Mouse (Mus musculus): ENCODE measurements around the gene Cinp.

GRCm38 (mm10) chr12:110935983-110936620, 47.2 kb upstream of the Cinp start:
- TF ChIP-seq CTCF (IDR thresholded peaks at IDR 0.05; ENCODE audit: borderline replicate concordance, control insufficient read depth, extremely low read depth, insufficient read depth, low read length, poor library complexity), result peak; percentile 81
- no peak for TF ChIP-seq POLR2A (IDR thresholded peaks at IDR 0.05; ENCODE audit: control insufficient read depth, extremely low read depth, insufficient read depth, low read length, poor library complexity)

Measured in thymus, adult 2 months (tissue).